Mouse (Mus musculus) neutrophil, adult 5-6 weeks (primary cell): ENCODE data around the gene Ppp4c. TPM values are rescaled to one million over a fixed set of nuclear protein-coding genes. Genes with fewer than 3 reads are reported as not detected.

Source experiments
- total RNA-seq: library from RNA; stranded (forward); fragments of 200-1000 nt; gene quantifications from 2 replicates; pipeline ENCODE4 v1.2.3, GENCODE M21; 2017

Ppp4c gene
- total RNA-seq, 1 experiment from 2014 or later: 221 TPM

Other genes with a start within 250 kb of the Ppp4c start
- 93.6 and 99.5 TPM in 2 replicates for gene Eif3c, start 226.1 kb downstream of the Ppp4c start, total RNA-seq
- gene Apobr, start 207.6 kb downstream of the Ppp4c start, total RNA-seq: 90.5 and 117 TPM in 2 replicates
- gene Cln3, start 206.7 kb downstream of the Ppp4c start, total RNA-seq: 97.2 and 102 TPM in 2 replicates
- gene Il27, start 197.6 kb downstream of the Ppp4c start, total RNA-seq: 0.86 and 1.4 TPM in 2 replicates
- 6.9 and 9.5 TPM in 2 replicates for gene Nupr1, start 161.6 kb downstream of the Ppp4c start, total RNA-seq
- gene Sgf29, start 143.2 kb downstream of the Ppp4c start, total RNA-seq: 43.8 and 56.5 TPM in 2 replicates
- 0.93 and 1.1 TPM in 2 replicates for gene Sult1a1, start 116.1 kb downstream of the Ppp4c start, total RNA-seq
- 27.4 and 28.0 TPM in 2 replicates for gene Bola2, start 97.1 kb downstream of the Ppp4c start, total RNA-seq
- 3.3 and 4.2 TPM in 2 replicates for gene Slx1b, start 96.7 kb downstream of the Ppp4c start, total RNA-seq
- gene Coro1a, start 84.7 kb downstream of the Ppp4c start, total RNA-seq: 1,403 and 1,487 TPM in 2 replicates
- 48.8 and 51.2 TPM in 2 replicates for gene Mapk3, start 32.9 kb downstream of the Ppp4c start, total RNA-seq
- 25.8 and 26.5 TPM in 2 replicates for gene Gdpd3, start 26.2 kb downstream of the Ppp4c start, total RNA-seq
- gene Ypel3, start 15.5 kb downstream of the Ppp4c start, total RNA-seq: 367 and 379 TPM in 2 replicates
- gene Tbx6, start 11.0 kb downstream of the Ppp4c start, total RNA-seq: 14.4 and 19.8 TPM in 2 replicates
- not detected in 2 replicates for gene Fam57b, start 5.2 kb upstream of the Ppp4c start, total RNA-seq
- gene 4930451I11Rik, start 39.1 kb upstream of the Ppp4c start, total RNA-seq: not detected in 2 replicates
- not detected in 2 replicates for gene Doc2a, start 54.9 kb upstream of the Ppp4c start, total RNA-seq
- 37.7 and 46.2 TPM in 2 replicates for gene Hirip3, start 69.5 kb upstream of the Ppp4c start, total RNA-seq
- 44.6 and 46.8 TPM in 2 replicates for gene Ino80e, start 69.9 kb upstream of the Ppp4c start, total RNA-seq
- gene Taok2, start 92.2 kb upstream of the Ppp4c start, total RNA-seq: 73.7 and 93.1 TPM in 2 replicates
- gene Tmem219, start 130.4 kb upstream of the Ppp4c start, total RNA-seq: 32.3 and 32.6 TPM in 2 replicates
- 29.1 and 32.8 TPM in 2 replicates for gene Kctd13, start 136.4 kb upstream of the Ppp4c start, total RNA-seq
- not detected in 2 replicates for gene Asphd1, start 157.1 kb upstream of the Ppp4c start, total RNA-seq
- gene Sez6l2, start 158.1 kb upstream of the Ppp4c start, total RNA-seq: 1.7 and 2.9 TPM in 2 replicates
- 59.1 and 66.1 TPM in 2 replicates for gene Cdipt, start 183.4 kb upstream of the Ppp4c start, total RNA-seq
- gene Cdiptos, start 183.6 kb upstream of the Ppp4c start, total RNA-seq: 2.2 and 2.3 TPM in 2 replicates
- gene Mvp, start 222.1 kb upstream of the Ppp4c start, total RNA-seq: 106 and 110 TPM in 2 replicates
- 8.4 and 32.4 TPM in 2 replicates for gene Pagr1b, start 224.0 kb upstream of the Ppp4c start, total RNA-seq
- gene Pagr1a, start 224.9 kb upstream of the Ppp4c start, total RNA-seq: 33.3 and 49.8 TPM in 2 replicates
- 22.7 and 34.7 TPM in 2 replicates for gene Gm42742, start 228.6 kb upstream of the Ppp4c start, total RNA-seq
- 2.6 TPM in 1 of 2 replicates, not detected in the other for gene Prrt2, start 228.7 kb upstream of the Ppp4c start, total RNA-seq
- 49.3 and 57.7 TPM in 2 replicates for gene Maz, start 234.5 kb upstream of the Ppp4c start, total RNA-seq
- gene Kif22, start 250.0 kb upstream of the Ppp4c start, total RNA-seq: 1.4 and 2.1 TPM in 2 replicates